Mouse (Mus musculus) neural tube, embryonic 11.5 days (tissue): ENCODE data around the gene Qrich2. TPM values are rescaled to one million over a fixed set of nuclear protein-coding genes. Genes with fewer than 3 reads are reported as not detected.

Experiments
- ATAC-seq: fragments of 200-750 bp; cut with Nextera tagmentation; 2 replicates; pipeline ENCODE4 v1.8.0; 2017; ENCODE audit warnings: moderate number of reproducible peaks, mild to moderate bottlenecking, moderate TSS enrichment, moderate library complexity; ENCODE audit not compliant: insufficient read depth, low FRiP score, low TSS enrichment
- DNase-seq: peaks from one replicate; pipeline ENCODE4 v3.0.0-alpha.2; 2015; ENCODE audit warnings: low spot score
- H3K27ac ChIP-seq: fragments of 300-500 bp; sonication (generic); 2 replicates; pipeline ENCODE4 v1.5.1; 2014; ENCODE audit warnings: low read depth, mild to moderate bottlenecking, low read length
- H3K27me3 ChIP-seq: fragments of 300-500 bp; sonication (generic); 2 replicates; pipeline ENCODE4 v1.6.1; 2014; ENCODE audit warnings: mild to moderate bottlenecking, low read length, mixed read lengths; ENCODE audit not compliant: control insufficient read depth, insufficient read depth
- H3K36me3 ChIP-seq: fragments of 300-500 bp; sonication (generic); 2 replicates; pipeline ENCODE4 v1.6.1; 2014; ENCODE audit warnings: mild to moderate bottlenecking, low read length, moderate library complexity, mixed read lengths; ENCODE audit not compliant: control insufficient read depth, insufficient read depth
- H3K4me1 ChIP-seq: fragments of 300-500 bp; sonication (generic); 2 replicates; pipeline ENCODE4 v1.6.1; 2014; ENCODE audit warnings: low read length, mixed read lengths; ENCODE audit not compliant: control insufficient read depth, insufficient read depth
- H3K4me2 ChIP-seq: fragments of 300-500 bp; sonication (generic); 2 replicates; pipeline ENCODE4 v1.6.1; 2014; ENCODE audit warnings: low read depth, mild to moderate bottlenecking, moderate library complexity
- H3K4me3 ChIP-seq: fragments of 300-500 bp; sonication (generic); 2 replicates; pipeline ENCODE4 v1.5.1; 2014; ENCODE audit warnings: low read depth, low read length
- H3K9ac ChIP-seq: fragments of 300-500 bp; sonication (generic); 2 replicates; pipeline ENCODE4 v1.6.1; 2014; ENCODE audit warnings: mild to moderate bottlenecking, low read length
- H3K9me3 ChIP-seq: fragments of 300-500 bp; sonication (generic); 2 replicates; pipeline ENCODE4 v1.6.1; 2016; ENCODE audit warnings: low read length; ENCODE audit not compliant: control insufficient read depth
- WGBS: fragments of 180-500 bp; shearing (Covaris S2); extraction: QIAGEN DNeasy Blood & Tissue Kit; methylation state at CpG from one replicate; pipeline ENCODE4 v1.1.7; 2014; 5-methylcytosine and 5-hydroxymethylcytosine counted together
- polyA plus RNA-seq: library from polyadenylated mRNA; unstranded; fragments of >200 nt; fragmentation: Nextera tagmentation; extraction: Ambion mirVana; gene quantifications from 2 replicates; pipeline ENCODE4 v1.2.1, GENCODE M21; 2014

Qrich2 gene
- polyA plus RNA-seq, 1 experiment from 2014 or later = 0.40 TPM

DNA sequence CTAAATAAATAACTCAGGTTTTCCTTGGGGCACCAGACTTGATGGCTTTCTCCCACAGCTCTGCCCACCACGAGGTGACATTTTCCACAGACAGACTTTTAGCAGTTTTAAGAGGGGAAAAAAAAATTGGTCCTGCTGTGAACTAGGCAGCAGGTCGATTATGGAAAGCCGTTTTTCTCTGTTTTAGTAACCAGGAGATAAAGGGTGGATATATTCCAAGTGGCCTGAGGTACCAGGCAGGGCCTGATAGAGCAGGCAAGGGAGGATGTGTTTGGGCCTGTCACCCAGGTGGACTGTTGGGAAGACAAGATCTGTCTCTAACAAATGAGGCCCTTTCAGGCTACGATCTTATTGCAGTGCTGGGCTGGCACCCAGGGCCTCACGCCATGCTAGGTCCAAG, 39.5 kb upstream of the Qrich2 start:
- Histone ChIP-seq H3K36me3 (no peaks in the 10 kb centered on the region), H3K27ac (no peak overlapping the region), H3K4me2 (no peak overlapping the region), H3K27me3 (no peaks in the 10 kb centered on the region), H3K4me3 (no peak overlapping the region), H3K9me3 (no peaks in the 10 kb centered on the region), H3K9ac (no peak overlapping the region), H3K4me1 (no peaks in the 10 kb centered on the region)
- WGBS = 69% methylated on average over 5 of the region's 5 CpGs
- DNase-seq (no peak), ATAC-seq (no peak)

GRCm38 (mm10) chr11:116504516-116504915, 38.5 kb upstream of the Qrich2 start:
- Histone ChIP-seq H3K27ac (no peak overlapping the region), H3K36me3 (no peaks in the 10 kb centered on the region), H3K4me3 (no peak overlapping the region), H3K27me3 (no peaks in the 10 kb centered on the region), H3K9ac (no peak overlapping the region), H3K4me1 (no peaks in the 10 kb centered on the region), H3K9me3 (no peaks in the 10 kb centered on the region), H3K4me2 (no peak overlapping the region)
- no peak for DNase-seq
- WGBS = 91% methylated on average over 17 of the region's 17 CpGs
- no peak for ATAC-seq

DNA sequence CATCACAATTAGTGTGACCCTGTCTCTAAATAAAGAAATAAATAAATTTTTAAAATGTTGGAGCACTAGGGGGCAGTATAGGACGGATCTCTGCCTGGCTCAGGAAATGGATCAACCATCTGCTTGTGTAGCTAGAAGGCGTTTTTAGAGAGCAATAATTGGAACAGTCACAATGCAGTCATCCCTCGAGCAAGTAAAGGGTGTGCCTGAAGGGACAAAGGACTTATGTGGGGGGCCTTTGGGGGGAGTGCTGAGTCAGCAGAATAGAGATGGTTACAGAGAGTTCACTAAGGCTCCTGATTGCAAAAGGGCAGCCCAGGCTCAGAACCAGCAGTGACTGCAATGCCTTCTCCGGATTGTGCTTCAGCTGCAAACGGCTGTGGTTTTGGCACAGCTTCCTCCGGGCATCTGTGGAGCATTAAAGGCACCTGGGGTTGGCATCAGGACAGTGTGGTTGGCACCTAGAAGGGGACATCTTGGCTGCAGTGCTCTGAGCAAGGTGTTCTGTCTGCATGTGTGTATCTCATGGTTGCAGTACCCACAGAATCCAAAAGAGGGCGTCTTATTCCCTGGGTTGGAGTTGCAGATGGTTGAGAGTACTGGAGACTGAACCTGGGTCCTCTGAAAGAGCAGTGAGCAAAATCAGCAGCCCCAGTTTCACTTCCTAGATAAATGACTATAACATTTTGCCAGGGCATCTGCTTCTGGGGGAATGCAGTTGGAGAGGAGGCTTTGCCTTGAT, 35.1 kb upstream of the Qrich2 start:
- Histone ChIP-seq H3K4me2 (no peak overlapping the region), H3K36me3 (no peaks in the 10 kb centered on the region), H3K4me1 (no peaks in the 10 kb centered on the region), H3K27ac (no peak overlapping the region), H3K9ac (no peak overlapping the region), H3K9me3 (no peaks in the 10 kb centered on the region), H3K4me3 (no peak overlapping the region), H3K27me3 (no peaks in the 10 kb centered on the region)
- ATAC-seq (no peak), DNase-seq (peak; percentile 46)
- 28% methylated on average over 7 of the region's 7 CpGs for WGBS

GRCm38 (mm10) chr11:116499018-116499417, 33.0 kb upstream of the Qrich2 start:
- 42% methylated on average over 6 of the region's 6 CpGs for WGBS
- Histone ChIP-seq H3K4me1 (peaks cover 4% of the 10 kb centered on the region; the same call in 1 of the 2 replicates), H3K4me2 (no peak overlapping the region), H3K36me3 (no peaks in the 10 kb centered on the region), H3K9me3 (no peaks in the 10 kb centered on the region), H3K9ac (peak overlapping the region; percentile 36), H3K4me3 (no peak overlapping the region), H3K27ac (no peak overlapping the region), H3K27me3 (no peaks in the 10 kb centered on the region)
- ATAC-seq (no peak), DNase-seq (no peak)

DNA sequence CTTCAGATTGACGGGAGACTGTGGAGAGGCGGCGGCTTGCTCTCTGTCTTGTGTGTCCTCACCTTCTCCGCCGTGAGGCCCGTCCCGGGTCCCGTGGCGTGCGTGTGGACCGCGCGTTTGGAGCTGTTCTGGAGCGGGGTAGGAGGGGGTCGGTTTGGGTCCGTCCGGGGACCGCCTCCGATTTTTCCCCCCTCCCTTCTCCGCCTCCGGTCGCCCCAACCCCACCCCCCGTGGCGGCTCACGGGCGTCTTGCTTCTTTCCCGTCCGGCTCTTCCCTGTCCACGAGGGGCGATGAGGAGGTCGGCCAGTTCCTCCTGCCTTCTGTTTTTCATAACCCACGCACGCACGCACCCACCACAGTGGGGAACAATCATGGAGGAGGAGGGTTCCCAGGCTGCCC, 32.6 kb upstream of the Qrich2 start:
- DNase-seq (no peak), ATAC-seq (no peak)
- no peaks in the 10 kb centered on the region for H3K27me3 ChIP-seq
- H3K27ac ChIP-seq = no peak overlapping the region
- H3K36me3 ChIP-seq = no peaks in the 10 kb centered on the region
- peak overlapping the region; percentile 36 for H3K9ac ChIP-seq
- H3K4me1 ChIP-seq = peaks cover 4% of the 10 kb centered on the region; the same call in 1 of the 2 replicates
- 33% methylated on average over 34 of the region's 34 CpGs for WGBS
- peak overlapping the region; percentile 22 for H3K4me2 ChIP-seq
- H3K9me3 ChIP-seq = no peaks in the 10 kb centered on the region
- H3K4me3 ChIP-seq = 0 out of 2 replicates have a peak overlapping the region, but pooled peaks have one; percentile 12

GRCm38 (mm10) chr11:116497313-116497712, 31.3 kb upstream of the Qrich2 start:
- DNase-seq (no peak), ATAC-seq (no peak)
- Histone ChIP-seq H3K36me3 (no peaks in the 10 kb centered on the region), H3K9ac (no peak overlapping the region), H3K27me3 (no peaks in the 10 kb centered on the region), H3K9me3 (no peaks in the 10 kb centered on the region), H3K4me1 (peaks cover 4% of the 10 kb centered on the region; the same call in 1 of the 2 replicates), H3K27ac (no peak overlapping the region), H3K4me2 (no peak overlapping the region), H3K4me3 (no peak overlapping the region)
- WGBS = 92% methylated on average over 4 of the region's 4 CpGs

DNA sequence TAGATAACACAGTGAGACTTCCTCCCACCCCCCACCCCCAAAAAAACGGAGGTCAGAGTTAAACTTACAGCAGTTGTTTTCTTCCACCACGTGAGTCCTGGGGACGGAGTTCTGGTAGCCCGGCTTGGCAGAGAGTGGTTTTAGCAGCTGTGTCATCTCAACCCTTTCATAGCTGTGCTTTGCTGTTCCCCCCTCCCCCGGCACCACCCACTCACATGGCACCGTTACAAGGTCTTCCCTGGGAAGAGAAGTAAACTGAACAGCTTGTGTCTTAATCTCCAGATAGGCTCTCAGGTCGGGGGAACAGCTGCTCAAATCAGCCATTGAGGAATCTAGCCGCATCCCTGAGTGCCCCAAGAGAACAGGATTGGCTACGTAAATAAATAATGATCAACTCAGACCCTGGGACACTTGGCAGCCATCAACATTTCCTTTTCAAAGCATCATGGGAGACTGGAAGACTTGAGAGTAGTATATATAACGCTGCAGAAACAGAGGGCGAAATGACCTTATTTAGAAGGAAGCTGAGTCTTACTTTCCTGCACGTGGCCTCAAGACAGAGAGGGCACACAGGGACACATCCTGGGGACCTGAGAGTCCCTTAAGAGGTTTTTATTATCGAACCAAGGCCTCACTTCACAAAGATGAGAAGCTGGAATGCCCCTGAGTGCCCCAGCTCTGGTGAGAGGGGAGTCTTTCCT, 28.6 kb upstream of the Qrich2 start:
- DNase-seq (peak; percentile 26), ATAC-seq (no peak)
- Histone ChIP-seq H3K36me3 (no peaks in the 10 kb centered on the region), H3K27ac (peak overlapping the region; percentile 60), H3K4me1 (peaks cover 4% of the 10 kb centered on the region; the same call in 1 of the 2 replicates), H3K9ac (no peak overlapping the region), H3K9me3 (no peaks in the 10 kb centered on the region), H3K4me3 (no peak overlapping the region), H3K4me2 (0 out of 2 replicates have a peak overlapping the region, but pooled peaks have one; percentile 7), H3K27me3 (no peaks in the 10 kb centered on the region)
- WGBS = 60% methylated on average over 13 of the region's 13 CpGs

GRCm38 (mm10) chr11:116493795-116494252, 27.8 kb upstream of the Qrich2 start, which contains the start of gene Prpsap1:
Gene Prpsap1, minus strand, starts transcription at chr11:116494202.
- ATAC-seq = no peak
- Histone ChIP-seq H3K27me3 (no peaks in the 10 kb centered on the region), H3K9ac (no peak within 1 kb of the TSS), H3K36me3 (no peaks in the 10 kb centered on the region), H3K9me3 (no peaks in the 10 kb centered on the region), H3K27ac (peak within 1 kb of the TSS; percentile 60), H3K4me3 (no peak within 1 kb of the TSS), H3K4me2 (0 out of 2 replicates have a peak within 1 kb of the TSS, but pooled peaks have one; percentile 7), H3K4me1 (peaks cover 7% of the 10 kb centered on the region)
- DNase-seq = peak; percentile 69
- 27% methylated on average over 4 of the region's 4 CpGs for WGBS
